ENCODE assay signal across 8 mouse cellular contexts in the genomic region with DNA sequence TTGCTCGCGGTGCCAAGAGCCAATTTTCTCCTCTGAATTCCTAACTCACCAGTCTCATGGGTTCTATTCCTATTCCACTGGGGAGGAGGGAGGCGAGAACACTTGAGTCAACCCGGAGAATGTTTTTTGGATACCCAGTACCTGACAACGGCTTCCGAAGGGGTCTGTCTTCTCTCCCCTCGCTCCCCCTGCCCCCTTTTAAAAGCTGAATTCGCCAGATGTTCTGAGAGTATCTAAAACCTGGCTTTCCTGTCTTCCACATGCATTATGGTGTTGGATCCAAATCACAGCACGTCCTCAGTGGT. TPM values are rescaled to one million over a fixed set of nuclear protein-coding genes. Genes with fewer than 3 reads are reported as not detected.
DNase-seq lines count a peak whose midpoint lies in the region; ATAC-seq and TF ChIP-seq lines count a peak whose summit lies in the region.

No protein-coding gene starts in this region.

- H3K4me3 ChIP-seq in kidney, adult 2 months (ENCODE audit: insufficient read depth, low read depth, low read length): peak overlapping the region; percentile 36
- H3K4me3 ChIP-seq in ES-E14 (ENCODE audit: insufficient read depth in 1 of 2, low read depth in 1 of 2, low read length in 2 of 2, poor library complexity in 1 of 2, severe bottlenecking in 1 of 2): peak overlapping the region; percentile 60 to 71
- peak overlapping the region; percentile 36 for H3K4me3 ChIP-seq in forebrain, embryonic 16.5 days (replicated peaks; ENCODE audit: low read length)
- H3K4me3 ChIP-seq in liver, postnatal 0 days (ENCODE audit: low read depth, low read length): peak overlapping the region; percentile 48

- in situ Hi-C loops in ES-E14 (cut with MboI; ENCODE audit: low sequenced_read_pairs in 2 of 2, unreplicated experiment in 2 of 2): no loop called here

- no peak for TF ChIP-seq CTCF in kidney, adult 2 months (conservative IDR thresholded peaks at IDR 0.05; ENCODE audit: insufficient read depth, insufficient read length, low read depth, low read length)
- no peak for TF ChIP-seq CTCF in liver, postnatal 0 days (IDR thresholded peaks at IDR 0.05; ENCODE audit: low read depth)

- DNase-seq in kidney, adult 2 months: no peak
- DNase-seq in kidney, postnatal 10 days: no peak
- DNase-seq in ES-E14 (ENCODE audit: low read depth, low spot score): no peak
- DNase-seq in liver, postnatal 0 days: no peak
- DNase-seq in frontal cortex, postnatal 25 days (ENCODE audit: low spot score in 2 of 2): no peak
- DNase-seq in ovary, postnatal 14 days (ENCODE audit: low spot score): no peak
- no peak for DNase-seq in testis, postnatal 10 days (ENCODE audit: low spot score)

- TF ChIP-seq POLR2A in kidney, adult 2 months (IDR thresholded peaks at IDR 0.05; ENCODE audit: low read depth, low read length): no peak

- peak overlapping the region; percentile 82; the same call in 1 of the 2 replicates for H3K9ac ChIP-seq in ES-E14 (ENCODE audit: insufficient read depth, low read depth, low read length, poor library complexity, severe bottlenecking)
- no peak overlapping the region; the same call in 1 of the 2 replicates for H3K9ac ChIP-seq in forebrain, embryonic 16.5 days (replicated peaks; ENCODE audit: low read depth, low read length)
- peak overlapping the region; percentile 66; the same call in 1 of the 2 replicates for H3K9ac ChIP-seq in liver, postnatal 0 days (replicated peaks)

- no peak for ATAC-seq in forebrain, embryonic 16.5 days
- ATAC-seq in liver, postnatal 0 days: no peak

- H3K9me3 ChIP-seq in ES-E14 (ENCODE audit: control insufficient read depth, insufficient read depth, low read depth, low read length): no peaks in the 10 kb centered on the region
- H3K9me3 ChIP-seq in forebrain, embryonic 16.5 days (ENCODE audit: control insufficient read depth, low read length): no peaks in the 10 kb centered on the region
- no peaks in the 10 kb centered on the region for H3K9me3 ChIP-seq in liver, postnatal 0 days (ENCODE audit: low read length)

- H3K4me2 ChIP-seq in forebrain, embryonic 16.5 days (ENCODE audit: low read length): peak overlapping the region; percentile 65
- peak overlapping the region; percentile 79 for H3K4me2 ChIP-seq in liver, postnatal 0 days (ENCODE audit: low read depth, low read length)

- H3K27me3 ChIP-seq in kidney, adult 2 months (replicated peaks; ENCODE audit: control insufficient read depth, insufficient read depth, low read length): no peaks in the 10 kb centered on the region
- no peaks in the 10 kb centered on the region for H3K27me3 ChIP-seq in forebrain, embryonic 16.5 days (replicated peaks; ENCODE audit: control insufficient read depth, insufficient read depth, low read length)
- H3K27me3 ChIP-seq in liver, postnatal 0 days (ENCODE audit: insufficient read depth, low read length): peaks cover 28% of the 10 kb centered on the region

- 27% methylated on average over 9 of the region's 9 CpGs for WGBS in kidney, adult 2 months
- 19% methylated on average over 9 of the region's 9 CpGs for WGBS in forebrain, embryonic 16.5 days
- 30% methylated on average over 9 of the region's 9 CpGs for WGBS in liver, postnatal 0 days (ENCODE audit: insufficient replicate concordance)

- no peaks in the 10 kb centered on the region for H3K36me3 ChIP-seq in kidney, adult 2 months (ENCODE audit: control insufficient read depth, insufficient read depth, low read length)
- H3K36me3 ChIP-seq in ES-E14 (ENCODE audit: control insufficient read depth, insufficient read depth, low read length, poor library complexity, severe bottlenecking): no peaks in the 10 kb centered on the region
- no peaks in the 10 kb centered on the region for H3K36me3 ChIP-seq in forebrain, embryonic 16.5 days (ENCODE audit: control insufficient read depth, insufficient read depth)
- no peaks in the 10 kb centered on the region for H3K36me3 ChIP-seq in liver, postnatal 0 days (replicated peaks; ENCODE audit: insufficient read depth, low read length)

- H3K27ac ChIP-seq in kidney, adult 2 months (ENCODE audit: insufficient read depth, low read depth, low read length): no peak overlapping the region; the same call in 1 of the 2 replicates
- H3K27ac ChIP-seq in ES-E14 (ENCODE audit: insufficient read depth, low read depth, low read length, poor library complexity, severe bottlenecking): peak overlapping the region; percentile 85; the same call in 1 of the 2 replicates
- H3K27ac ChIP-seq in forebrain, embryonic 16.5 days (ENCODE audit: low read length): peak overlapping the region; percentile 67
- H3K27ac ChIP-seq in liver, postnatal 0 days (ENCODE audit: low read depth): no peak overlapping the region

- 0 out of 2 replicates have a peak, but pooled peaks cover 3% of the 10 kb centered on the region for H3K4me1 ChIP-seq in kidney, adult 2 months (ENCODE audit: control insufficient read depth, insufficient read depth, low read length)
- peaks cover 26 to 50% of the 10 kb centered on the region in 2 experiments for H3K4me1 ChIP-seq in ES-E14 (ENCODE audit: control insufficient read depth in 2 of 2, insufficient read depth in 2 of 2, low read length in 2 of 2, poor library complexity in 1 of 2)
- H3K4me1 ChIP-seq in forebrain, embryonic 16.5 days (replicated peaks; ENCODE audit: control insufficient read depth, insufficient read depth, low read length): peaks cover 36% of the 10 kb centered on the region
- peaks cover 22% of the 10 kb centered on the region for H3K4me1 ChIP-seq in liver, postnatal 0 days (ENCODE audit: insufficient read depth)

- no peak for TF ChIP-seq EP300 in liver, postnatal 0 days (IDR thresholded peaks at IDR 0.05; ENCODE audit: low read depth)

TF ChIP-seq in ES-E14, 5 proteins besides CTCF, POLR2A, EP300 and RAD21:
- no peak for TF ChIP-seq MAFK (IDR thresholded peaks at IDR 0.05; ENCODE audit: insufficient read depth, low read depth, low read length)
- no peak for TF ChIP-seq ZC3H11A (IDR thresholded peaks at IDR 0.05; ENCODE audit: borderline replicate concordance, low read depth, low read length)
- no peak for TF ChIP-seq ZNF384 (IDR thresholded peaks at IDR 0.05; ENCODE audit: low read depth, low read length)
- TF ChIP-seq HCFC1 (IDR thresholded peaks at IDR 0.05; ENCODE audit: borderline replicate concordance, insufficient read depth, low read length): no peak
- no peak for TF ChIP-seq CHD2 (IDR thresholded peaks at IDR 0.05; ENCODE audit: low read depth, low read length)

RNA-seq across cellular contexts. Expression of a gene that starts 46.0 kb away (rescaled TPM):
- 10.7 and 11.3 TPM in 2 replicates for polyA plus RNA-seq in kidney, adult 2 months (2012; rRNA removed)
- 52.4 and 61.6 TPM in 2 replicates for total RNA-seq in ES-E14 (2012; rRNA removed)
- 24.9 and 25.8 TPM in 2 replicates for polyA plus RNA-seq in forebrain, embryonic 16.5 days (2015; fragmentation: Nextera tagmentation; extraction: Ambion mirVana)
- 4.5 and 5.9 TPM in 2 replicates for polyA plus RNA-seq in liver, postnatal 0 days (2015; fragmentation: Nextera tagmentation; extraction: Ambion mirVana)

Comparison
In these comparisons a context has a peak if more than half of its experiments do, and no peak if none do; other contexts are left out.
1. H3K27ac ChIP-seq: peak in ES-E14 (single experiment) and forebrain, embryonic 16.5 days (single experiment); none in kidney, adult 2 months (single experiment) and liver, postnatal 0 days (single experiment).
2. Peak in every context shown above with its lines, with median percentiles within 50 percentile points of each other: H3K4me3 ChIP-seq.